Mouse (Mus musculus) left cerebral cortex, adult 9 months (tissue): ENCODE results near the gene Ttc36.
"Not testable (repeated sequence)": the region's sequence is repeated elsewhere in the genome, so short reads cannot be mapped to it uniquely, and the experiment has no call there.

Source experiments
- DNase-seq, 2 experiments: peaks; one replicate each; pipeline ENCODE4 v3.0.0; 2022; ENCODE audit warnings: low spot score in 2 of 2

Ttc36 gene

GRCm38 (mm10) chr9:44772750-44773651 is 29.9 kb downstream of the Ttc36 start:
- DNase-seq: peak; percentile 82 to 97

GRCm38 (mm10) chr9:44772392-44772749 is 30.5 kb downstream of the Ttc36 start:
- no peak for DNase-seq

GRCm38 (mm10) chr9:44771376-44771775 is 31.5 kb downstream of the Ttc36 start:
- no peak for DNase-seq

GRCm38 (mm10) chr9:44768029-44768394 is 34.9 kb downstream of the Ttc36 start:
- DNase-seq: not testable (repeated sequence)

- DNase-seq: peak; percentile 50 to 76
Observed at GRCm38 (mm10) chr9:44767101-44768028, 35.5 kb downstream of the Ttc36 start, which contains the start of the genes Arcn1 and Ift46. TSS of gene Arcn1 (minus strand) at chr9:44767845. TSS of gene Ift46 (plus strand) at chr9:44767908.

GRCm38 (mm10) chr9:44760873-44761272 is 42.0 kb downstream of the Ttc36 start:
- no peak for DNase-seq
